Mouse (Mus musculus): Measurements from ENCODE around the gene Gm20388.

DNA sequence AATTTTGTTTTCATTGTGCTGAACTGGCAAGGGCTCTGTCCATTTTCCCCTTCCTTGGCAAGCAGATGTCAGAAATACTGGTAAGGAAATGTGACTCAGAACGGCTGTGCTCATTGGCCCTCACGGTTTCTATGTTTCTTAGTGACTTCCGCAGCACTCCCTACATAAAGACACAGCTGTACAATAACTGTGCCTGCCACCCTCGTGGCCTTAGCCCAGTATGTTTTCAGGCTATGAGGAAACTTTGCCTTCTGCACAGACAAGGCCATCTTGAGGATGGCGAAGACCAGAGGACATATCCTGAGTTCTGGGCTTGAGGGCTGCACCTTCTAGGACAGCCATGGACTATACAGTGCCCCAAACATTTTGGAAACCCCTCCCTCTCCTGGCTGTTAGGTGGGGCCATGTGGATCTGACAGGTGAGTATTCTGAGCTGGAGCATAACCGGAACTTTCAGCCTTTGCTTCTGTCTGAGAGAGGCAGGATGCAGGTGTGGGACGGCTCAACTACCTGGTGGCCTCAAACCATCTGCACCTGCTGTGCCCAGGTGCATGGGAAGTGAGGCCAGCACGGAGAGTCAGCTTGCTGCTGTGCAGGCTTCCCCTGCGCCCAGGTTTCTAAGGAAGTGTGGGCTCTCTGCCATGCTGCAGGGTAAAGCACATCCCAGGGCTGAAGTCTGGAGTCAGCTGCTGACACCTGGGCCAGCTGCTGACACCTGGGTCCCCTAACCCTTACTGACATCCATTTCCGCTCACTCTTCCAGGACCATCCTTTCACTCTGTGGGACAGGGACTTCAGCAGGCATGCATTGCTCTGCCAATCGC, 4146.4 kb downstream of the Gm20388 start:
- TF ChIP-seq POLR2A (IDR thresholded peaks at IDR 0.05; ENCODE audit: borderline replicate concordance, control insufficient read depth, low read depth, low read length) = no peak
- TF ChIP-seq CTCF (IDR thresholded peaks at IDR 0.05; ENCODE audit: control insufficient read depth, insufficient read depth, low read length) = no peak

Data from bone marrow, adult 2 months (tissue).